ENCODE assay signal across 18 mouse cellular contexts in genomic region chr19:4370656-4371055, GRCm38 (mm10). TPM values are rescaled to one million over a fixed set of nuclear protein-coding genes. Genes with fewer than 3 reads are reported as not detected.
DNase-seq lines count a peak whose midpoint lies in the region; TF ChIP-seq lines count a peak whose summit lies in the region.
"Had no signal": no experiment of that assay in that cellular context is flagged by ENCODE, and none has a peak within 500 bp of the region (broad histone marks: within the 10 kb centered on the region; RNA-seq: fewer than 3 reads in every experiment).

No protein-coding gene starts in this region.

- TF ChIP-seq CTCF in gastrocnemius, adult 2 months (IDR thresholded peaks at IDR 0.05) = no peak

- peak overlapping the region; percentile 61 for H3K27ac ChIP-seq in gastrocnemius, adult 2 months
- H3K27ac ChIP-seq in brown adipose tissue, adult 24 weeks (replicated peaks; ENCODE audit: low read depth, low read length) = peak overlapping the region; percentile 66
- H3K27ac ChIP-seq: embryonic facial prominence, embryonic 15.5 days; forebrain, embryonic 15.5 days; heart, adult 2 months; heart, embryonic 15.5 days; hindbrain, embryonic 12.5 days had no signal

- H3K4me1 ChIP-seq in brown adipose tissue, adult 24 weeks (ENCODE audit: control insufficient read depth, insufficient read depth, insufficient read length, low read length) = no peaks in the 10 kb centered on the region; the same call in 1 of the 2 replicates
- H3K4me1 ChIP-seq: embryonic facial prominence, embryonic 15.5 days; forebrain, embryonic 15.5 days; hindbrain, embryonic 12.5 days had no signal

- no peak for DNase-seq in gastrocnemius, adult 2 months
- no peak for DNase-seq in gastrocnemius, adult 18-20 months (ENCODE audit: low spot score)
- DNase-seq in 416B (ENCODE audit: low read depth) = peak; percentile 35
- no peak for DNase-seq in ovary, postnatal 14 days (ENCODE audit: low spot score)
- no peak for DNase-seq in thymus, postnatal 14 days
- DNase-seq in kidney, postnatal 14 days = no peak
- DNase-seq: cerebellum, adult 8-10 months; cerebellum, postnatal 14 days; embryo, embryonic 11 days; gastrocnemius, postnatal 14 days; heart, adult 2 months; heart, postnatal 36 days had no signal

- intact Hi-C loops in gastrocnemius, adult 2 months (cut with DNase I) = no loop called here

- no peak overlapping the region for H3K4me3 ChIP-seq in gastrocnemius, adult 2 months
- no peak overlapping the region for H3K4me3 ChIP-seq in brown adipose tissue, adult 24 weeks (ENCODE audit: insufficient read depth, low read depth, low read length)
- H3K4me3 ChIP-seq: embryonic facial prominence, embryonic 15.5 days; erythroblast, embryonic 14.5 days; forebrain, embryonic 15.5 days; heart, adult 2 months; heart, embryonic 15.5 days; hindbrain, embryonic 12.5 days had no signal

RNA-seq across cellular contexts. Expression of gene Kdm2a, which starts 27.4 kb away (rescaled TPM):
- total RNA-seq in gastrocnemius, adult 2 months (2021) = 10 to 100 TPM; 39.1 to 39.7 TPM
- 10 to 100 TPM; 33.4 to 36.8 TPM for total RNA-seq in gastrocnemius, adult 18-20 months (2021)
- 18.9 and 20.6 TPM in 2 replicates for polyA plus RNA-seq in brown adipose tissue, adult 24 weeks (2012; ENCODE audit: insufficient read depth, insufficient read length, missing spikeins)
